In the genomic region with DNA sequence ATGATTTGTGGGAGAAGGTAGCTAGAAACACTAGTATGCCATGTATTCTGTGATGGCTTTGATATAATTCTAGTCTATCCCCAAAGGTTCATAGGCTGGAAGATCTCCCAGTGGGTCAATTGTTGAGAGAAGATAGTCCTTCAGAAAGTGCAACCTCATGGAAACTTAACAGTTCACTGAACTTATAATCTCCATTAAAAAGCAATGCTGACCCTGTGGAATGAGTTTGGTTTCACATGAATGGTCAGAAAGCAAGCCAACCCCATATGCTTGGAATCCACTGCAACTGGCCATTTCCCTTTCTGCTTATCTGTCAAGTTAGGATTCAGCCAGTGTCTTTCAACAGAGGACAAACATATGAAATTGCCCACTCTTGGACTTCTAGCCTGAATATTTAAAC, we compare ENCODE assay signal across 24 mouse cellular contexts.
"Had no signal": no experiment of that assay in that cellular context is flagged by ENCODE, and none has a peak within 500 bp of the region (broad histone marks: within the 10 kb centered on the region; RNA-seq: fewer than 3 reads in every experiment).

No protein-coding gene starts in this region.

- H3K27ac ChIP-seq: gastrocnemius, adult 2 months; heart, embryonic 10.5 days; hindbrain, embryonic 10.5 days; hindbrain, embryonic 12.5 days; hindbrain, embryonic 14.5 days; intestine, embryonic 15.5 days; layer of hippocampus, adult 2 months; limb, embryonic 13.5 days; limb, embryonic 15.5 days; liver, embryonic 12.5 days; liver, embryonic 14.5 days had no signal

- H3K4me3 ChIP-seq: gastrocnemius, adult 2 months; heart, embryonic 10.5 days; heart, embryonic 12.5 days; hindbrain, embryonic 10.5 days; hindbrain, embryonic 12.5 days; intestine, embryonic 15.5 days; layer of hippocampus, adult 2 months; limb, embryonic 13.5 days; limb, embryonic 15.5 days; liver, embryonic 12.5 days had no signal

- H3K27me3 ChIP-seq: heart, embryonic 12.5 days; hindbrain, embryonic 12.5 days; intestine, embryonic 15.5 days; limb, embryonic 13.5 days; limb, embryonic 15.5 days; liver, embryonic 12.5 days had no signal

- H3K9ac ChIP-seq: heart, embryonic 12.5 days; hindbrain, embryonic 12.5 days; hindbrain, embryonic 14.5 days; intestine, embryonic 15.5 days; limb, embryonic 13.5 days; limb, embryonic 15.5 days; liver, embryonic 12.5 days; liver, embryonic 14.5 days had no signal

- H3K36me3 ChIP-seq: heart, embryonic 10.5 days; heart, embryonic 12.5 days; hindbrain, embryonic 10.5 days; hindbrain, embryonic 12.5 days; intestine, embryonic 15.5 days; limb, embryonic 13.5 days; limb, embryonic 15.5 days; liver, embryonic 12.5 days had no signal

- H3K4me2 ChIP-seq: heart, embryonic 12.5 days; hindbrain, embryonic 12.5 days; hindbrain, embryonic 14.5 days; intestine, embryonic 15.5 days; limb, embryonic 13.5 days; limb, embryonic 15.5 days; liver, embryonic 12.5 days had no signal

- DNase-seq: gastrocnemius, adult 2 months; gastrocnemius, postnatal 10 days; gastrocnemius, postnatal 25 days; heart, adult 18-20 months; heart, postnatal 10 days; heart, postnatal 4 days; layer of hippocampus, postnatal 36 days; left cerebral cortex, postnatal 4 days; lung, adult 18-20 months had no signal

- H3K9me3 ChIP-seq: heart, embryonic 10.5 days; heart, embryonic 12.5 days; hindbrain, embryonic 10.5 days; hindbrain, embryonic 12.5 days; intestine, embryonic 15.5 days; limb, embryonic 13.5 days; limb, embryonic 15.5 days; liver, embryonic 12.5 days had no signal

- ATAC-seq: forebrain, embryonic 16.5 days; hindbrain, embryonic 16.5 days; inflammation-experienced regulatory T-cells, adult 6 months; intestine, embryonic 15.5 days; intestine, postnatal 0 days; liver, embryonic 12.5 days had no signal

- H3K4me1 ChIP-seq: heart, embryonic 10.5 days; heart, embryonic 12.5 days; hindbrain, embryonic 12.5 days; intestine, embryonic 15.5 days; limb, embryonic 13.5 days; limb, embryonic 15.5 days; liver, embryonic 12.5 days had no signal
